Mouse (Mus musculus) megakaryocyte, embryonic 14.5 days (primary cell): ENCODE measurements at regions not wholly inside any gene's neighbourhood (a gene's known extent, or its start where the extent isn't known, plus 50 kb on each side); places are given as distances from the start of the nearest gene placed in this dataset.

ENCODE experiments used
- FLI1 ChIP-seq: IDR thresholded peaks from 2 replicates; pipeline ENCODE4 v1.6.1; 2012; ENCODE audit warnings: low read length, inconsistent platforms, mixed read lengths
- GATA1 ChIP-seq: IDR thresholded peaks from 3 replicates; pipeline ENCODE4 v1.6.1; 2012; ENCODE audit warnings: mixed read lengths, low read length, inconsistent platforms, borderline replicate concordance

DNA sequence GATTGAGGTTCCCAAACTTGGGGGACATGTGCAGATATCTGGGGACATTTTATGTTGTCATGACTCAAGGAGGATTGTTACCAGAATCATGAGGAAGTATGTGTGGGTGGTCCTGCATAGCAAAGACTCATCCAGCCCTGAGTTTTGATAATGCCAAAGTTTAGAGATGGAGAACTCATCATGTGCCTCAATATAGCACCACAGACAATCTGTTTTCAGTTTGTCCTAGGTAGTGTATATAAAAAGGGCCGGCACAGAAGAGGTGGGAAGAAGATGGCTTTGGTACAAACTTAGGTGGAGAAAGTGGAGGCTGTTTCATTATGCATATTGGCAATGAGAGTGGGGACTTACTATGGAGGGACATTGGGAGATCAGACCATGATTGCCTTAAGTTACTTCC is 447.2 kb downstream of the 1810013L24Rik start:
- TF ChIP-seq GATA1 (no peak), FLI1 (no peak)
